Mouse (Mus musculus) 3134 (cell line): ENCODE data around the gene Oxsr1.
"Not testable (repeated sequence)": the region's sequence is repeated elsewhere in the genome, so short reads cannot be mapped to it uniquely, and the experiment has no call there.

Experiments
- DNase-seq: peaks from one replicate; pipeline ENCODE4 v3.0.0-alpha.2; 2011; ENCODE audit warnings: low spot score; ENCODE audit not compliant: insufficient read length; ENCODE audit errors: extremely low read depth

The Oxsr1 gene

GRCm38 (mm10) chr9:119278031-119278430, 44.2 kb downstream of the Oxsr1 start:
- no peak for DNase-seq

- no peak for DNase-seq
Measured at GRCm38 (mm10) chr9:119276321-119276720, 45.9 kb downstream of the Oxsr1 start.

- DNase-seq, result not testable (repeated sequence)
Measured at GRCm38 (mm10) chr9:119274814-119275213, 47.4 kb downstream of the Oxsr1 start.

- no peak for DNase-seq
Measured at GRCm38 (mm10) chr9:119271496-119271895, 50.7 kb downstream of the Oxsr1 start.

- DNase-seq, result no peak
Measured at GRCm38 (mm10) chr9:119268588-119269145, 53.6 kb downstream of the Oxsr1 start.

GRCm38 (mm10) chr9:119268120-119268519, 54.1 kb downstream of the Oxsr1 start:
- no peak for DNase-seq

- peak; percentile 33 for DNase-seq
Measured at GRCm38 (mm10) chr9:119266121-119266395, 56.2 kb downstream of the Oxsr1 start.

- peak; percentile 24 for DNase-seq
Measured at GRCm38 (mm10) chr9:119265373-119266120, 56.7 kb downstream of the Oxsr1 start.

GRCm38 (mm10) chr9:119263067-119263466, 59.2 kb downstream of the Oxsr1 start:
- DNase-seq, result no peak

- DNase-seq, result no peak
Measured at GRCm38 (mm10) chr9:119260825-119261224, 61.4 kb downstream of the Oxsr1 start.

- DNase-seq, result no peak
Measured at GRCm38 (mm10) chr9:119258785-119259184, 63.4 kb downstream of the Oxsr1 start.

- DNase-seq, result no peak
Measured at GRCm38 (mm10) chr9:119258128-119258527, 64.1 kb downstream of the Oxsr1 start.

GRCm38 (mm10) chr9:119256161-119256560, 66.1 kb downstream of the Oxsr1 start:
- DNase-seq, result no peak

- no peak for DNase-seq
Measured at GRCm38 (mm10) chr9:119255096-119255495, 67.1 kb downstream of the Oxsr1 start.

GRCm38 (mm10) chr9:119254187-119254586, 68.0 kb downstream of the Oxsr1 start:
- DNase-seq, result no peak

GRCm38 (mm10) chr9:119247996-119248395, 74.2 kb downstream of the Oxsr1 start:
- DNase-seq, result no peak

GRCm38 (mm10) chr9:119246826-119247225, 75.4 kb downstream of the Oxsr1 start:
- DNase-seq, result no peak

- no peak for DNase-seq
Measured at GRCm38 (mm10) chr9:119243981-119244380, 78.2 kb downstream of the Oxsr1 start.

GRCm38 (mm10) chr9:119241169-119241865, 80.9 kb downstream of the Oxsr1 start:
- DNase-seq, result no peak

- no peak for DNase-seq
Measured at GRCm38 (mm10) chr9:119240286-119240997, 81.8 kb downstream of the Oxsr1 start.

- DNase-seq, result no peak
Measured at GRCm38 (mm10) chr9:119239274-119239673, 83.0 kb downstream of the Oxsr1 start.
